Mouse (Mus musculus): ENCODE results near the gene H2-DMb2. TPM values are rescaled to one million over a fixed set of nuclear protein-coding genes. Genes with fewer than 3 reads are reported as not detected.

The H2-DMb2 gene
- polyA plus RNA-seq, 1 experiment from 2014 or later: 0.53 TPM

- TF ChIP-seq CTCF (IDR thresholded peaks at IDR 0.05; ENCODE audit: low read depth) (no peak), EP300 (optimal IDR thresholded peaks at IDR 0.05) (no peak)
- WGBS: 46% methylated on average over 4 of the region's 4 CpGs
- H3K9ac ChIP-seq (ENCODE audit: low read length): no peak within 1 kb of the TSS
- no peaks in the 10 kb centered on the region for H3K9me3 ChIP-seq (ENCODE audit: control insufficient read depth, low read length)
- H3K36me3 ChIP-seq (ENCODE audit: control insufficient read depth, insufficient read depth, low read length): no peaks in the 10 kb centered on the region
- no peak within 1 kb of the TSS for H3K27ac ChIP-seq (replicated peaks)
- H3K4me2 ChIP-seq (replicated peaks; ENCODE audit: low read depth): no peak within 1 kb of the TSS
- H3K4me3 ChIP-seq (ENCODE audit: low read depth, low read length): no peak within 1 kb of the TSS
- DNase-seq (ENCODE audit: low spot score) (peak; percentile 67), ATAC-seq (ENCODE audit: low FRiP score, low TSS enrichment) (peak; percentile 87)
- H3K27me3 ChIP-seq (ENCODE audit: control insufficient read depth, insufficient read depth, low read length): no peaks in the 10 kb centered on the region
- H3K4me1 ChIP-seq (replicated peaks; ENCODE audit: control insufficient read depth, insufficient read depth): no peaks in the 10 kb centered on the region
Observed at GRCm38 (mm10) chr17:34152923-34153322, 9.8 kb downstream of the H2-DMb2 start, which contains the start of gene H2-DMb1. TSS of gene H2-DMb1 (plus strand) at chr17:34153072.

DNA sequence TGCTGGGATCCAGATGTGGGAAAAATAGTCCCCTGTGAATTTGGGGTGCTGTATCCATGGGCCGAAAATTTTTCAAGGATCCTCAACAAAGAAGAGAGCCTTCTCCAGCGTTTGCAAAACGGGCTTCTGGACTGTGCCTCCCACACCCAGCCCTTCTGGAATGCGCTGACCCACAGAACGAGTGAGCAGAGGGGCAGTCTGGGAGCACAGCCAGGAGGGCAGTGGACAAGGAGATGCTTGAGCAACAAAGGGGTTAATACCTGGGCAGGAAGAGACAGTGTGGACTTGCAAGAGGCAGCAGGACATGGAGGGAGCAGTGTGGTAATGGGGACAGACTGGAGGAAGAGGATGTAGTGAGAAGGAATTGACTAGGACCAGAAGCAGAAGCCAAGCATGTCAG is 12.4 kb downstream of the H2-DMb2 start:
- H3K9ac ChIP-seq (ENCODE audit: low read length): no peak overlapping the region
- 47% methylated on average over 5 of the region's 5 CpGs for WGBS
- H3K27me3 ChIP-seq (ENCODE audit: control insufficient read depth, insufficient read depth, low read length): no peaks in the 10 kb centered on the region
- no peak for DNase-seq (ENCODE audit: low spot score)
- H3K4me1 ChIP-seq (replicated peaks; ENCODE audit: control insufficient read depth, insufficient read depth): no peaks in the 10 kb centered on the region
- H3K27ac ChIP-seq (replicated peaks): no peak overlapping the region
- no peak overlapping the region for H3K4me3 ChIP-seq (ENCODE audit: low read depth, low read length)
- H3K9me3 ChIP-seq (ENCODE audit: control insufficient read depth, low read length): no peaks in the 10 kb centered on the region
- no peak overlapping the region for H3K4me2 ChIP-seq (replicated peaks; ENCODE audit: low read depth)
- H3K36me3 ChIP-seq (ENCODE audit: control insufficient read depth, insufficient read depth, low read length): no peaks in the 10 kb centered on the region
- ATAC-seq (ENCODE audit: low FRiP score, low TSS enrichment): no peak
- TF ChIP-seq CTCF (IDR thresholded peaks at IDR 0.05; ENCODE audit: low read depth) (no peak), EP300 (optimal IDR thresholded peaks at IDR 0.05) (no peak)

GRCm38 (mm10) chr17:34164202-34164895 is 21.2 kb downstream of the H2-DMb2 start:
- Histone ChIP-seq H3K4me3 (ENCODE audit: low read depth, low read length) (no peak overlapping the region), H3K4me2 (replicated peaks; ENCODE audit: low read depth) (no peak overlapping the region), H3K9ac (ENCODE audit: low read length) (no peak overlapping the region), H3K27ac (replicated peaks) (no peak overlapping the region), H3K27me3 (ENCODE audit: control insufficient read depth, insufficient read depth, low read length) (no peaks in the 10 kb centered on the region), H3K9me3 (ENCODE audit: control insufficient read depth, low read length) (no peaks in the 10 kb centered on the region), H3K36me3 (ENCODE audit: control insufficient read depth, insufficient read depth, low read length) (no peaks in the 10 kb centered on the region), H3K4me1 (replicated peaks; ENCODE audit: control insufficient read depth, insufficient read depth) (no peaks in the 10 kb centered on the region)
- DNase-seq (ENCODE audit: low spot score): no peak
- 41% methylated on average over 9 of the region's 9 CpGs for WGBS
- TF ChIP-seq CTCF (IDR thresholded peaks at IDR 0.05; ENCODE audit: low read depth) (peak; percentile 59), EP300 (optimal IDR thresholded peaks at IDR 0.05) (no peak)
- no peak for ATAC-seq (ENCODE audit: low FRiP score, low TSS enrichment)

DNA sequence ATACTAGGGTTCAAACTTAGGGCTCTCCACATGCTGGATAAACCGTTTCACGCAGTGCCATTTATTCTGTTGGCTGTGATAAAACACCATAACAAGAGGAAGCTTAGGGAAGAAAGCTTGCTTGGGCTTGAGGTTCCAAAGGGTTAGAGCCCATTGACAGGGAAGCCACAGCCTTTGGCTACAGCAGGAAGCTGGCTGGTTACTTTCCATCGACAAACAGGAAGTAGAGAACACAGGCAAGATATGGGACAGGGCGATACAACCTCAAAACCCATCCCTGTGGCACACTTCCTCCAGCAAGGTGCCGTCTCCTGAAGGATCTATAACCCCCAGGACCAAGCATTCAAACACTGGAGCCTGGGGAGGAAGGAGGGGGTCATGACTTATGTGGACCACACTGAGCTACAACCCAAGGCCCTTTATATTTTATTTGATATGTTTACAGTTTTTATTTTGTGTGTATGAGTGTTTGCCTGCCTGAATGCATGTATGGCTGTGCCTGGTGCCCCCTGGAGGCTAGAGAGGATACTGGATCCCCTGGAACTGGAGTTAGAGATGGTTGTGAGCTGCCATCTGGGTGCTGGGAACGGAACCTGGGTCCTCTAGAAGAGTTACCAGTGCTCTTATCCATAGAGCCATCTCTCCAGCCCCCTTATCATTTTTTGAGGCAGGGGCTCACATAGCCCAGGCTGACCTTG is 22.1 kb downstream of the H2-DMb2 start:
- TF ChIP-seq CTCF (IDR thresholded peaks at IDR 0.05; ENCODE audit: low read depth) (peak; percentile 55), EP300 (optimal IDR thresholded peaks at IDR 0.05) (no peak)
- no peak overlapping the region for H3K27ac ChIP-seq (replicated peaks)
- ATAC-seq (ENCODE audit: low FRiP score, low TSS enrichment): no peak
- 76% methylated on average over 6 of the region's 6 CpGs for WGBS
- H3K9ac ChIP-seq (ENCODE audit: low read length): no peak overlapping the region
- H3K4me3 ChIP-seq (ENCODE audit: low read depth, low read length): no peak overlapping the region
- no peaks in the 10 kb centered on the region for H3K36me3 ChIP-seq (ENCODE audit: control insufficient read depth, insufficient read depth, low read length)
- no peak for DNase-seq (ENCODE audit: low spot score)
- no peaks in the 10 kb centered on the region for H3K9me3 ChIP-seq (ENCODE audit: control insufficient read depth, low read length)
- H3K4me2 ChIP-seq (replicated peaks; ENCODE audit: low read depth): no peak overlapping the region
- no peaks in the 10 kb centered on the region for H3K4me1 ChIP-seq (replicated peaks; ENCODE audit: control insufficient read depth, insufficient read depth)
- no peaks in the 10 kb centered on the region for H3K27me3 ChIP-seq (ENCODE audit: control insufficient read depth, insufficient read depth, low read length)

DNA sequence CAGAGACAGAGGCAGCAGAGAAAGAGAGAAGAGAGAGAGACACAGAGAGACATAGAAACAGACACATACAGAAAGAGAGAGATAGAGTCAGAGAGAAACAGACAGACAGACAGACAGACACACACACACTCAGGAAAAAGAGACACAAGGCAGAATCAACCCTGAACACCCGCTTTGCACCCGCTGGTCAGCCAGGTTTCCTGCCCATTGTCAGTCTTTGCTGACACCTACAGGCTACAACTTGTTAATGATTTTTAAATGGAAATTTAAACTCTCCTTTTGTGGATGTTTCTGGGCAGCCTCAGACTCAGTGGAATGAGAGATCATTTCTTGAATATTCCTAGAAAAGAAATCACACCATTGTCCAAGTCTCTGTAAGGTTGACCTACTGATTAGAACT is 26.2 kb downstream of the H2-DMb2 start:
- TF ChIP-seq CTCF (IDR thresholded peaks at IDR 0.05; ENCODE audit: low read depth): peak; percentile 85
- no peak for TF ChIP-seq EP300 (optimal IDR thresholded peaks at IDR 0.05)
- H3K4me2 ChIP-seq (replicated peaks; ENCODE audit: low read depth): no peak overlapping the region
- H3K27ac ChIP-seq (replicated peaks): no peak overlapping the region
- H3K9me3 ChIP-seq (ENCODE audit: control insufficient read depth, low read length): 0 out of 2 replicates have a peak, but pooled peaks cover 4% of the 10 kb centered on the region
- no peak overlapping the region for H3K4me3 ChIP-seq (ENCODE audit: low read depth, low read length)
- H3K4me1 ChIP-seq (replicated peaks; ENCODE audit: control insufficient read depth, insufficient read depth): no peaks in the 10 kb centered on the region
- H3K9ac ChIP-seq (ENCODE audit: low read length): no peak overlapping the region
- H3K27me3 ChIP-seq (ENCODE audit: control insufficient read depth, insufficient read depth, low read length): no peaks in the 10 kb centered on the region
- DNase-seq (ENCODE audit: low spot score) (peak; percentile 49), ATAC-seq (ENCODE audit: low FRiP score, low TSS enrichment) (peak; percentile 53; the same call in 1 of the 2 replicates)
- H3K36me3 ChIP-seq (ENCODE audit: control insufficient read depth, insufficient read depth, low read length): no peaks in the 10 kb centered on the region
- WGBS: 0% methylated on average over 2 of the region's 2 CpGs

DNA sequence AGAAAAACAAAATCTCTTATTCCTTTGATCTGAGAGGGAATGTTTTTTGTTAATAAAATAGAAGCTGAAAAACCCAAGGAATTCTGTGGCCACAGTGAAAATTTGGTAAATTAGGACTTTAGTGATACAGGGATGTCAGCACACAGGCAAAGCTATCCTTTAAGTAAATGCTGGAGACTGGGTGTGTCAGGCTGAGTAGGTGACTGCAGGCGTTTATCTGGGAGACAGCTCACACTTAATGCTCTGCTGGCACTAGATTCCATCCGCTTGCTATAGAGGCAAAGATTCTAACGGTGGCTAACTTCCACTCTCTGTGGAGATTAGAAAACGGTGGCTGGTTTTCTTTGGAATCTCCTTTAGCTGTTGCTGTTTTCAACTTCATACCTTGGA is 27.4 kb downstream of the H2-DMb2 start:
- Histone ChIP-seq H3K9ac (ENCODE audit: low read length) (no peak overlapping the region), H3K4me2 (replicated peaks; ENCODE audit: low read depth) (no peak overlapping the region), H3K36me3 (ENCODE audit: control insufficient read depth, insufficient read depth, low read length) (no peaks in the 10 kb centered on the region), H3K9me3 (ENCODE audit: control insufficient read depth, low read length) (0 out of 2 replicates have a peak, but pooled peaks cover 4% of the 10 kb centered on the region), H3K27me3 (ENCODE audit: control insufficient read depth, insufficient read depth, low read length) (no peaks in the 10 kb centered on the region), H3K27ac (replicated peaks) (no peak overlapping the region), H3K4me3 (ENCODE audit: low read depth, low read length) (no peak overlapping the region), H3K4me1 (replicated peaks; ENCODE audit: control insufficient read depth, insufficient read depth) (no peaks in the 10 kb centered on the region)
- no peak for DNase-seq (ENCODE audit: low spot score)
- 18% methylated on average over 4 of the region's 4 CpGs for WGBS
- no peak for ATAC-seq (ENCODE audit: low FRiP score, low TSS enrichment)
- TF ChIP-seq CTCF (IDR thresholded peaks at IDR 0.05; ENCODE audit: low read depth): no peak
- no peak for TF ChIP-seq EP300 (optimal IDR thresholded peaks at IDR 0.05)
